Mouse (Mus musculus) MEL (cell line): ENCODE measurements at regions not wholly inside any gene's neighbourhood (a gene's known extent, or its start where the extent isn't known, plus 50 kb on each side); places are given as distances from the start of the nearest gene placed in this dataset.
A peak's percentile ranks its signal among the peaks of the same experiment; 100 is the strongest.

Experiments
- DNase-seq: peaks from one replicate; pipeline ENCODE4 v3.0.0; 2011; ENCODE audit warnings: low read depth, low spot score
- H3K27ac ChIP-seq: 2 replicates; pipeline ENCODE4 v1.5.1; 2012; ENCODE audit warnings: low read depth, mild to moderate bottlenecking, control low read depth, low read length, moderate library complexity; ENCODE audit not compliant: control insufficient read depth
- H3K27me3 ChIP-seq, 2 experiments: fragments of 150-350 bp in 1 of 2; sonication (generic) in 1 of 2; 2 replicates each; pipeline ENCODE4 v1.6.1; 2012; ENCODE audit warnings: low read length in 2 of 2, mild to moderate bottlenecking in 2 of 2, improper control_type of control experiment in 1 of 2, moderate library complexity in 1 of 2; ENCODE audit not compliant: insufficient read depth in 2 of 2, control insufficient read depth in 1 of 2
- H3K36me3 ChIP-seq, 2 experiments: 2 replicates each; pipeline ENCODE4 v1.6.1; 2012 to 2014; ENCODE audit warnings: low read length in 2 of 2, improper control_type of control experiment in 1 of 2, inconsistent platforms in 1 of 2, mild to moderate bottlenecking in 1 of 2; ENCODE audit not compliant: insufficient read depth in 2 of 2, control insufficient read depth in 1 of 2
- H3K4me1 ChIP-seq, 2 experiments: fragments of 150-350 bp in 1 of 2; sonication (generic) in 1 of 2; 2 replicates each; pipeline ENCODE4 v1.6.1; 2012; ENCODE audit warnings: low read length in 2 of 2, improper control_type of control experiment in 1 of 2, mild to moderate bottlenecking in 1 of 2; ENCODE audit not compliant: insufficient read depth in 2 of 2, control insufficient read depth in 1 of 2
- H3K4me3 ChIP-seq, 2 experiments: fragments of 150-350 bp in 1 of 2; sonication (generic) in 1 of 2; 2 replicates each; pipeline ENCODE4 v1.5.1; 2012; ENCODE audit warnings: low read depth in 2 of 2, low read length in 2 of 2, mild to moderate bottlenecking in 2 of 2, moderate library complexity in 2 of 2, control low read depth in 1 of 2, improper control_type of control experiment in 1 of 2; ENCODE audit not compliant: control insufficient read depth in 1 of 2, insufficient read depth in 1 of 2
- H3K79me2 ChIP-seq: 2 replicates; pipeline ENCODE4 v1.6.1; 2012; ENCODE audit warnings: mild to moderate bottlenecking, low read length, moderate library complexity; ENCODE audit not compliant: control insufficient read depth, poor library complexity, insufficient read depth
- H3K9ac ChIP-seq: 2 replicates; pipeline ENCODE4 v1.6.1; 2012; ENCODE audit warnings: low read depth, mild to moderate bottlenecking, control low read depth, low read length, moderate library complexity; ENCODE audit not compliant: control insufficient read depth, poor library complexity, severe bottlenecking
- H3K9me3 ChIP-seq: fragments of 150-350 bp; sonication (generic); replicated peaks from 2 replicates; pipeline ENCODE4 v1.6.1; 2012; ENCODE audit warnings: mild to moderate bottlenecking, low read length, improper control_type of control experiment, moderate library complexity; ENCODE audit not compliant: insufficient read depth
- CHD1 ChIP-seq: IDR thresholded peaks from 2 replicates; pipeline ENCODE4 v1.6.1; 2012; ENCODE audit warnings: low read depth, mild to moderate bottlenecking, inconsistent platforms, low read length, improper control_type of control experiment
- CHD2 ChIP-seq: IDR thresholded peaks from 2 replicates; pipeline ENCODE4 v1.6.1; 2011; ENCODE audit warnings: low read length, improper control_type of control experiment
- CTCF ChIP-seq, 3 experiments: IDR thresholded peaks in 2 of 3; conservative IDR thresholded peaks in 1 of 3; 2 replicates each; pipeline ENCODE4 v1.5.1; 2011 to 2012; ENCODE audit warnings: low read length in 3 of 3, low read depth in 2 of 3, mild to moderate bottlenecking in 2 of 3, improper control_type of control experiment in 1 of 3, inconsistent platforms in 1 of 3, mixed read lengths in 1 of 3, moderate library complexity in 1 of 3; ENCODE audit not compliant: control insufficient read depth in 1 of 3, insufficient read depth in 1 of 3, poor library complexity in 1 of 3, severe bottlenecking in 1 of 3
- ETS1 ChIP-seq: IDR thresholded peaks from 2 replicates; pipeline ENCODE4 v1.6.1; 2012; ENCODE audit warnings: low read depth, mild to moderate bottlenecking, inconsistent platforms, low read length, improper control_type of control experiment, moderate library complexity
- MAFK ChIP-seq: IDR thresholded peaks from 2 replicates; pipeline ENCODE4 v1.6.1; 2011; ENCODE audit warnings: low read depth, mild to moderate bottlenecking, low read length, improper control_type of control experiment, borderline replicate concordance
- MAZ ChIP-seq: IDR thresholded peaks from 2 replicates; pipeline ENCODE4 v1.6.1; 2012; ENCODE audit warnings: low read depth, mild to moderate bottlenecking, inconsistent platforms, low read length, improper control_type of control experiment
- MXI1 ChIP-seq: IDR thresholded peaks from 2 replicates; pipeline ENCODE4 v1.6.1; 2011; ENCODE audit warnings: mild to moderate bottlenecking, low read depth, low read length, improper control_type of control experiment
- MYC ChIP-seq: IDR thresholded peaks from 2 replicates; pipeline ENCODE4 v1.6.1; 2011; ENCODE audit warnings: low read depth, mild to moderate bottlenecking, low read length, improper control_type of control experiment, moderate library complexity
- NELFE ChIP-seq: IDR thresholded peaks from 2 replicates; pipeline ENCODE4 v1.6.1; 2011; ENCODE audit warnings: low read depth, low read length, improper control_type of control experiment
- NRF1 ChIP-seq: IDR thresholded peaks from 2 replicates; pipeline ENCODE4 v1.6.1; 2014; ENCODE audit warnings: low read depth, mild to moderate bottlenecking, inconsistent platforms, low read length, improper control_type of control experiment, moderate library complexity; ENCODE audit not compliant: poor library complexity, insufficient read depth, severe bottlenecking
- POLR2AphosphoS5 ChIP-seq: IDR thresholded peaks from 2 replicates; pipeline ENCODE4 v1.6.1; 2012; ENCODE audit warnings: low read depth, borderline replicate concordance, mild to moderate bottlenecking, inconsistent platforms, low read length, moderate library complexity, mixed read lengths
- RAD21 ChIP-seq: IDR thresholded peaks from 2 replicates; pipeline ENCODE4 v1.6.1; 2011; ENCODE audit warnings: mild to moderate bottlenecking, low read depth, low read length, improper control_type of control experiment
- SIN3A ChIP-seq: IDR thresholded peaks from 2 replicates; pipeline ENCODE4 v1.6.1; 2012; ENCODE audit warnings: low read length, improper control_type of control experiment, inconsistent platforms
- SMC3 ChIP-seq: IDR thresholded peaks from 2 replicates; pipeline ENCODE4 v1.6.1; 2011; ENCODE audit warnings: low read depth, low read length, improper control_type of control experiment
- TAL1 ChIP-seq: IDR thresholded peaks from 2 replicates; pipeline ENCODE4 v1.6.1; 2012; ENCODE audit warnings: mild to moderate bottlenecking, inconsistent platforms, low read length, moderate library complexity, mixed read lengths
- TCF12 ChIP-seq: IDR thresholded peaks from 2 replicates; pipeline ENCODE4 v1.6.1; 2014; ENCODE audit warnings: low read depth, mild to moderate bottlenecking, inconsistent platforms, low read length, improper control_type of control experiment, moderate library complexity
- USF1 ChIP-seq: IDR thresholded peaks from 2 replicates; pipeline ENCODE4 v1.6.1; 2014; ENCODE audit warnings: low read depth, mild to moderate bottlenecking, inconsistent platforms, low read length, improper control_type of control experiment, moderate library complexity
- ZC3H11A ChIP-seq: IDR thresholded peaks from 2 replicates; pipeline ENCODE4 v1.6.1; 2012; ENCODE audit warnings: low read depth, mild to moderate bottlenecking, inconsistent platforms, low read length, improper control_type of control experiment

DNA sequence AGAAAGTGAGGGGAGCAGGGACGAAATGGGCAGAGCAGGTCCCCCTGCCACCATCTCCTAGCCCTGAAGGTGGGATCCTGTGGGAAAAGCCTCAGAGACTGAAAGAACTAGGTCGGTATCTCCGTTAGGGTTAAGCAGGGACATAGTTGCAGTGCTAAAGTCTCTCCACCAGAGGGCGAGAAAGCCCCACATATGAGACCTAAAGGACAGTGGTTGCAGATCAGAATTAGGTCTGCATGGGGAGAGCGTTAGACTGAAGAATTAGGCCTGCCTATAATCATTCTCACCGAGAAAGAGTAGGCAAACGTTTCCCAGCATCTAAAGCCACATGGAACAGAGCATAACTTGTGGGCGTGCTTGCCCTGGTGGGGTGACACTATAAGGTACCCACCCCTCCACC is 97.0 kb upstream of the Podxl start:
- peak; percentile 84 for DNase-seq
- Histone ChIP-seq H3K9ac (peak overlapping the region; percentile 56), H3K27me3 (no peaks in the 10 kb centered on the region), H3K9me3 (no peaks in the 10 kb centered on the region), H3K4me1 (peaks cover 5 to 12% of the 10 kb centered on the region in 2 experiments), H3K4me3 (peak overlapping the region; percentile 32 to 61), H3K36me3 (peaks cover 0 to 6% of the 10 kb centered on the region in 2 experiments; a peak in 2 of 4 replicates), H3K79me2 (no peaks in the 10 kb centered on the region), H3K27ac (no peak overlapping the region)
- peak; percentile 58 for TF ChIP-seq SIN3A
- peak; percentile 47; the same call in 1 of the 2 replicates for TF ChIP-seq MYC
- peak; percentile 85 for TF ChIP-seq ZC3H11A
- TF ChIP-seq CTCF (IDR thresholded peaks at IDR 0.05 in 2 of 3, conservative IDR thresholded peaks at IDR 0.05 in 1 of 3; ENCODE audit: control insufficient read depth in 1 of 3, insufficient read depth in 1 of 3, low read depth in 2 of 3, low read length in 3 of 3, poor library complexity in 1 of 3, severe bottlenecking in 1 of 3): peak; percentile 73 to 96 (median 91)
- peak; percentile 95 for TF ChIP-seq RAD21
- no peak for TF ChIP-seq MAFK
- TF ChIP-seq TCF12: 0 out of 2 replicates have a peak, but pooled peaks have one; percentile 25
- peak; percentile 92 for TF ChIP-seq SMC3
- no peak for TF ChIP-seq CHD2

DNA sequence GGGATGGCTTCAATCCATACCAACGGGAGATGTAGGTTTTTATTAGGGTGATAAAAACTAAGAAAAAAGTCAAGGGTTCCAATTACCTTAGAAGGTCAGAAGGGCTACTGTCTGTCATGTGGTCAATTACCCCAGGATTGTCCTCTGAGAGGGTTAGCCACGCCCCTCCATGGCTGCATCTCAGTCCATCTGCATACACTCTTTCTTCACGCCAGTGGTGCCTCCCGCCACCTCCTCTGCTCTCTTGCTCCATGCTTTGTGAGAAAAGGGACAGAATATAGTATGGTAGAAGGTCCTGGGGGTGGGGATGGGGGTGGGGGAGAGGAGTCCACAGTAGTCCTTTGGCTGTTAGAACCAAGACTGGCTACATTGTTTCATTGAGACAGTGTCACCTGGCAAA is 96.1 kb upstream of the Podxl start:
- Histone ChIP-seq H3K4me3 (no peak overlapping the region), H3K9me3 (no peaks in the 10 kb centered on the region), H3K27ac (no peak overlapping the region), H3K79me2 (no peaks in the 10 kb centered on the region), H3K36me3 (peaks cover 0 to 6% of the 10 kb centered on the region in 2 experiments; a peak in 2 of 4 replicates), H3K4me1 (peaks cover 3 to 5% of the 10 kb centered on the region in 2 experiments), H3K9ac (no peak overlapping the region), H3K27me3 (no peaks in the 10 kb centered on the region)
- DNase-seq: no peak
- no peak for TF ChIP-seq SIN3A
- TF ChIP-seq NRF1: no peak
- TF ChIP-seq ZC3H11A: no peak
- TF ChIP-seq TAL1: no peak
- no peak for TF ChIP-seq NELFE
- no peak for TF ChIP-seq ETS1
- no peak for TF ChIP-seq MYC
- no peak for TF ChIP-seq MXI1
- TF ChIP-seq POLR2AphosphoS5: no peak
- TF ChIP-seq USF1: no peak
- TF ChIP-seq CTCF (IDR thresholded peaks at IDR 0.05 in 2 of 3, conservative IDR thresholded peaks at IDR 0.05 in 1 of 3; ENCODE audit: control insufficient read depth in 1 of 3, insufficient read depth in 1 of 3, low read depth in 2 of 3, low read length in 3 of 3, poor library complexity in 1 of 3, severe bottlenecking in 1 of 3): no peak
- no peak for TF ChIP-seq CHD1
- TF ChIP-seq MAZ: no peak
